Mouse (Mus musculus): ENCODE results near the gene Rgs14. TPM values are rescaled to one million over a fixed set of nuclear protein-coding genes. Genes with fewer than 3 reads are reported as not detected.

The Rgs14 gene
- polyA plus RNA-seq, 1 experiment from 2014 or later: 0.31 TPM

GRCm38 (mm10) chr13:55368401-55368800 is 1.1 kb upstream of the Rgs14 start:
- no peaks in the 10 kb centered on the region for H3K36me3 ChIP-seq (ENCODE audit: control insufficient read depth, insufficient read depth, low read length)
- no peak overlapping the region for H3K4me3 ChIP-seq (ENCODE audit: low read depth, low read length)
- peaks cover 23% of the 10 kb centered on the region for H3K27me3 ChIP-seq (ENCODE audit: control insufficient read depth, insufficient read depth, low read length)
- H3K4me1 ChIP-seq (ENCODE audit: control insufficient read depth, insufficient read depth, low read length): no peaks in the 10 kb centered on the region
- no peak overlapping the region for H3K9ac ChIP-seq (ENCODE audit: low read depth, low read length)
- no peak for ATAC-seq (replicated peaks; ENCODE audit: insufficient number of reproducible peaks, low FRiP score, low TSS enrichment)
- 76% methylated on average over 7 of the region's 7 CpGs for WGBS (ENCODE audit: insufficient replicate concordance)
- H3K4me2 ChIP-seq: no peak overlapping the region
- H3K27ac ChIP-seq (ENCODE audit: low read depth, low read length): no peak overlapping the region
- no peaks in the 10 kb centered on the region for H3K9me3 ChIP-seq (replicated peaks; ENCODE audit: control insufficient read depth, low read length)

- 52% methylated on average over 3 of the region's 3 CpGs for WGBS (ENCODE audit: insufficient replicate concordance)
- Histone ChIP-seq H3K9me3 (replicated peaks; ENCODE audit: control insufficient read depth, low read length) (no peaks in the 10 kb centered on the region), H3K9ac (ENCODE audit: low read depth, low read length) (no peak overlapping the region), H3K4me2 (no peak overlapping the region), H3K27me3 (ENCODE audit: control insufficient read depth, insufficient read depth, low read length) (peaks cover 38% of the 10 kb centered on the region), H3K36me3 (ENCODE audit: control insufficient read depth, insufficient read depth, low read length) (no peaks in the 10 kb centered on the region), H3K4me1 (ENCODE audit: control insufficient read depth, insufficient read depth, low read length) (no peaks in the 10 kb centered on the region), H3K27ac (ENCODE audit: low read depth, low read length) (no peak overlapping the region), H3K4me3 (ENCODE audit: low read depth, low read length) (no peak overlapping the region)
- ATAC-seq (replicated peaks; ENCODE audit: insufficient number of reproducible peaks, low FRiP score, low TSS enrichment): no peak
Measured at GRCm38 (mm10) chr13:55370234-55370633, 702 bp downstream of the Rgs14 start.

DNA sequence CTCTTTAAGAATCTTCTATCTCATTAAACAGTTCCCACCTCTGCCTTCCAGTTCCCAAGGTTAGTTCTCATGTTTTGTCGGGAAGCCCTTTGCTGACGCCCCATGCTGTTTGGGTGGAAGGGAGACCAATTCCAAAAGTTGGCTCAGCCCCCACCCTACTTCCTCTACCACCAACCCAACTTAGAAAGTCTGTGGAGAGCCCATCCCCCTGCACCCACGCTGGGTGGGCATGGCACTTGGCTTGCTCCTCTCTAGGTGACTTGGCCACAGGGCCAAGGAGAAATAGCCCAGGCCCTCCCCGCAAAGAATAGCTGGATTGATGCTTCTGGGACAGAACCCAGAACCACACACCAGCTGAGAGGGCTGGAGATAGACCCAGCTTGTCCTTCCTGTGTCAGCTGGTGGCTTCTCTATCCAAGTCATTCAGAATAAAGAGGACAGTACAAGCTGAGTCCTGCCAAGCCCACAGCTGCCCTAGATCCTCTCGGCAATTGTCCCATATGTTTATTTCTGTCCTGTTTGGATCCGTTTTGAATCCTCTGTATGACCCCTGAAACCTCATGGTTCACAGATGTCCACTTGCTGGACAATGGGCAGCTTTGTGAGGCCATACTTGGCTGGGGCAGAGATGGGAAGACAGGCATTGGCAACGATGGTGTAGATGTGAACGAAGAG is 1.6 kb downstream of the Rgs14 start:
- no peak overlapping the region for H3K27ac ChIP-seq (ENCODE audit: low read depth, low read length)
- no peaks in the 10 kb centered on the region for H3K9me3 ChIP-seq (replicated peaks; ENCODE audit: control insufficient read depth, low read length)
- H3K9ac ChIP-seq (ENCODE audit: low read depth, low read length): no peak overlapping the region
- H3K4me2 ChIP-seq: no peak overlapping the region
- 65% methylated on average over 8 of the region's 8 CpGs for WGBS (ENCODE audit: insufficient replicate concordance)
- no peak overlapping the region for H3K4me3 ChIP-seq (ENCODE audit: low read depth, low read length)
- peaks cover 45% of the 10 kb centered on the region for H3K27me3 ChIP-seq (ENCODE audit: control insufficient read depth, insufficient read depth, low read length)
- no peaks in the 10 kb centered on the region for H3K36me3 ChIP-seq (ENCODE audit: control insufficient read depth, insufficient read depth, low read length)
- no peaks in the 10 kb centered on the region for H3K4me1 ChIP-seq (ENCODE audit: control insufficient read depth, insufficient read depth, low read length)
- ATAC-seq (replicated peaks; ENCODE audit: insufficient number of reproducible peaks, low FRiP score, low TSS enrichment): no peak

DNA sequence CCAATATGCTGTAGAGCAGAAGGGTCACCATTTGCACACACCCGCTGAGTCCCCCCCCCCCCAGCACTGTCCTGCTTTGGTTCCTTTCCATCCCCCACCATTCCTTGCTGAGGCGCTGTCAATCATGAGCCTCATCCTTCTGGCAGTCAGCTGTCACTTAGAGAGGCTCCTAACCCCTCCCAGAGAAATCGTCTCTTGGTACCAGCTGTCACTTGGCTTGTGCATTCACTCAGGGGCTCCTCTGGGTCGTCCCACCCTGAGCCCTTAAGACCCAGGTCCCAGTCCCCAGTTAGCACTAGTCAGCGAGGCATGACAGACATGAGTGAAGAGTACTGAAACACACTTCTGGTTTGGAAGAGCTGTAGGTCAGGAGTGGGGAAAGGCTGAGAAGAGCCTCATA is 2.2 kb downstream of the Rgs14 start:
- peaks cover 45% of the 10 kb centered on the region for H3K27me3 ChIP-seq (ENCODE audit: control insufficient read depth, insufficient read depth, low read length)
- 43% methylated on average over 5 of the region's 5 CpGs for WGBS (ENCODE audit: insufficient replicate concordance)

DNA sequence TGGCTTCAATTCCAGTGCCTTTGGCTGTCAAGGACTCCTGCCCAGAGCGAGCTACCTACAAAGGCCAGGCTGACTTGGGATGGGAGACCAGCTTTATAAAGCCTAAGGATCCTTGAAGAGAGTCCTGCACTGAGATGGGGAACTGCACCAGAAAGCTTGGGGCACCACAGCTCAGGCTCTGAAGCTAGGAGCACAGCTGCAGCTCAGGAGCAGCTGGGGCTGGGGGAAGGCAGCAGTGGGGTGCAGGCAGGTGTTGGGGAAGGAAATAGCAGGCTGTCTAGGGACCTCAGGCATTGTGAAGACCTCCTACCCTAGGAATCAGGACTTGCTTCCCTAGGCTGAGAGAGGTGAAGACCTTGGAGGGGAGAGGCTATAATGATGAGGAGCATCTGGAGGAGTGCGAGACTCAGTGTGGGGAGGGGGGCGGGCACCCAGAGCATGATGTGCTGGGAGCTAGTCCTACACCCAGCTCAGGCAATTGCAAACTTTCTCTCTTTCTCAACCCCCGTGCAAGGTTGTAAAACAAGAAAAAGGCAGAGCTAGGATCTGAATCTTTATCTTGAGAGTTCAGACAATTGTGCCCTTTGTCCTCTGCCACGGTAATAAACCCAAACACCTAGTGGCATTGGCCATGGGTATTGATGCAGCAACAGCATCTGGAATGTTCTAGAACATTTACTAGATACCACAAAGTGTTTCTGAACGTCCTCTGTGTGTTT is 4.8 kb downstream of the Rgs14 start:
- H3K4me3 ChIP-seq (ENCODE audit: low read depth, low read length): no peak overlapping the region
- no peaks in the 10 kb centered on the region for H3K9me3 ChIP-seq (replicated peaks; ENCODE audit: control insufficient read depth, low read length)
- H3K9ac ChIP-seq (ENCODE audit: low read depth, low read length): no peak overlapping the region
- H3K27me3 ChIP-seq (ENCODE audit: control insufficient read depth, insufficient read depth, low read length): peaks cover 68% of the 10 kb centered on the region
- H3K36me3 ChIP-seq (ENCODE audit: control insufficient read depth, insufficient read depth, low read length): no peaks in the 10 kb centered on the region
- no peak overlapping the region for H3K27ac ChIP-seq (ENCODE audit: low read depth, low read length)
- H3K4me2 ChIP-seq: no peak overlapping the region
- WGBS (ENCODE audit: insufficient replicate concordance): 59% methylated on average over 6 of the region's 6 CpGs
- ATAC-seq (replicated peaks; ENCODE audit: insufficient number of reproducible peaks, low FRiP score, low TSS enrichment): no peak
- no peaks in the 10 kb centered on the region for H3K4me1 ChIP-seq (ENCODE audit: control insufficient read depth, insufficient read depth, low read length)

More for the DNA sequence above, 2.2 kb downstream of the Rgs14 start:
- Histone ChIP-seq H3K27ac (ENCODE audit: low read depth, low read length) (no peak overlapping the region), H3K4me3 (ENCODE audit: low read depth, low read length) (no peak overlapping the region), H3K4me2 (no peak overlapping the region), H3K9ac (ENCODE audit: low read depth, low read length) (no peak overlapping the region), H3K9me3 (replicated peaks; ENCODE audit: control insufficient read depth, low read length) (no peaks in the 10 kb centered on the region), H3K36me3 (ENCODE audit: control insufficient read depth, insufficient read depth, low read length) (no peaks in the 10 kb centered on the region), H3K4me1 (ENCODE audit: control insufficient read depth, insufficient read depth, low read length) (no peaks in the 10 kb centered on the region)
- no peak for ATAC-seq (replicated peaks; ENCODE audit: insufficient number of reproducible peaks, low FRiP score, low TSS enrichment)

DNA sequence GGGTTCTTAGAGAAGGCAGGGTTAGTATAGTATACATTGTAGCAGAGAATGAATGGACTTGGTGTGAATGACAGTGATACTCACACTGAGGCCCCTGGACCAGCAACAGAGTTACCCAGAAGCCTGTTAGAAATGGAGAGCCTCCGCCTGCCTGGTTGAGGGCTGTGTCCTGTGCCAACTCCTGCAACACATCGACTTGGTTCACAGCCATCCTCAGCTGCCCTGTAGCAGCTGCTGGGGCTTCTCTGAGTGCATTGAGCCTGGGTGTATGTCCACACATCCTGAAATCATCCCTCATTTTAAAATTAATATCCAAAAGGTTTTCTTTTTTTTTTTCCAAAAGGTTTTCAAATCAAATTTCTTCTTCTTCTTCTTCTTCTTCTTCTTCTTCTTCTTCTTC is 6.3 kb downstream of the Rgs14 start:
- no peaks in the 10 kb centered on the region for H3K4me1 ChIP-seq (ENCODE audit: control insufficient read depth, insufficient read depth, low read length)
- peaks cover 82% of the 10 kb centered on the region for H3K27me3 ChIP-seq (ENCODE audit: control insufficient read depth, insufficient read depth, low read length)
- H3K4me3 ChIP-seq (ENCODE audit: low read depth, low read length): no peak overlapping the region
- no peak for ATAC-seq (replicated peaks; ENCODE audit: insufficient number of reproducible peaks, low FRiP score, low TSS enrichment)
- WGBS (ENCODE audit: insufficient replicate concordance): 65% methylated on average over 2 of the region's 2 CpGs
- H3K27ac ChIP-seq (ENCODE audit: low read depth, low read length): no peak overlapping the region
- H3K9ac ChIP-seq (ENCODE audit: low read depth, low read length): no peak overlapping the region
- H3K4me2 ChIP-seq: no peak overlapping the region
- H3K9me3 ChIP-seq (replicated peaks; ENCODE audit: control insufficient read depth, low read length): no peaks in the 10 kb centered on the region
- H3K36me3 ChIP-seq (ENCODE audit: control insufficient read depth, insufficient read depth, low read length): no peaks in the 10 kb centered on the region

DNA sequence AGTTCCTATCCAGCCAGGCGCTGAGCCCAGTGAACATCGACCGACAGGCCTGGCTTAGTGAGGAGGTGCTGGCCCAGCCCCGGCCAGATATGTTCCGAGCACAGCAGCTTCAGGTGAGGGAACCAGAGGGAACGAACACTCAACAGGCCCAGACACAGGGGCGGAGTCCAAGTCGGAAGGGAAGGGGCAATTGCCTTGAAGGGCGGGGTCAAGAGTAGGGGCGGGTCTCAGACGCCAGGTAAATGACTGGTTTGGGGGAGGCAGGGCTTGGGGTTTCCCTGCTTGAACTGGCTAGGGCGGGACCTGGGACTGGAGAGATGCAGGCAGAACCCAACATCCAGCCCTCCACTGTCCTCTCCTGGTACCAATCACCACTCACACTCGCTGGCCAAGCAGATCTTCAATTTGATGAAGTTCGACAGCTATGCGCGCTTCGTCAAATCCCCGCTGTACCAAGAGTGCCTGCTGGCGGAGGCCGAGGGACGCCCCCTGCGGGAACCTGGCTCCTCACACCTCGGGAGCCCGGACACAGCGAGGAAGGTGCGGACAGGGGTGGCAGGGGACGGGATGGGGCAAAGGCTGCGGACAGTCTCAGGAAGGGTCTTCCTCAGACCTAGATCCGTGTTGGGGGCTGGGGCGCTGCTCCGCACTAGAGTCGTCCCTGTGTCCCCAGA is 9.5 kb downstream of the Rgs14 start:
- Histone ChIP-seq H3K27ac (ENCODE audit: low read depth, low read length) (no peak overlapping the region), H3K4me3 (ENCODE audit: low read depth, low read length) (no peak overlapping the region), H3K4me2 (peak overlapping the region; percentile 38; the same call in 1 of the 2 replicates), H3K4me1 (ENCODE audit: control insufficient read depth, insufficient read depth, low read length) (no peaks in the 10 kb centered on the region), H3K9ac (ENCODE audit: low read depth, low read length) (no peak overlapping the region), H3K36me3 (ENCODE audit: control insufficient read depth, insufficient read depth, low read length) (no peaks in the 10 kb centered on the region), H3K9me3 (replicated peaks; ENCODE audit: control insufficient read depth, low read length) (no peaks in the 10 kb centered on the region), H3K27me3 (ENCODE audit: control insufficient read depth, insufficient read depth, low read length) (peaks cover 75% of the 10 kb centered on the region)
- 3% methylated on average over 32 of the region's 32 CpGs for WGBS (ENCODE audit: insufficient replicate concordance)
- ATAC-seq (replicated peaks; ENCODE audit: insufficient number of reproducible peaks, low FRiP score, low TSS enrichment): 0 out of 2 replicates have a peak, but pooled peaks have one; percentile 18

DNA sequence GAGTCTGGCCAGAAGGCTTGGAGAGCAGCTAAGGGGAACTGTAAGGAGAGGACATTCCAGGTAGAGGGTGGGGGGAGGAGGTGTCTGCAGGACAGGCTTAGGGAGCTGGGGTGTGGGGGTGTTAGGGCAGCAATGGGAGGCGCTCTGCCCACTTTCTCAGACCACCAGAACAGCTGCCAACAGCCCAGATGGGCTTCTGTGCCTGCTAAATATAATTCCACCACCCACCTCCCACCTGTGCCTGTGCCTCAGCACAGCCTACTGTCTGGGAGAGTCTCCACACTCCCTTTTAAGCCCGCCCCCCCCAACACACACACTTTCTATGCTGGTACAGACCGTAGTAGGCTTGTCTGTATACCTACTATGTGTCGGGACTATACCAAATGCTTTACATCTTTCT is 12.3 kb downstream of the Rgs14 start:
- H3K4me2 ChIP-seq: no peak overlapping the region
- no peak overlapping the region for H3K27ac ChIP-seq (ENCODE audit: low read depth, low read length)
- WGBS (ENCODE audit: insufficient replicate concordance): 66% methylated on average over 4 of the region's 4 CpGs
- no peaks in the 10 kb centered on the region for H3K9me3 ChIP-seq (replicated peaks; ENCODE audit: control insufficient read depth, low read length)
- no peak overlapping the region for H3K4me3 ChIP-seq (ENCODE audit: low read depth, low read length)
- no peaks in the 10 kb centered on the region for H3K36me3 ChIP-seq (ENCODE audit: control insufficient read depth, insufficient read depth, low read length)
- ATAC-seq (replicated peaks; ENCODE audit: insufficient number of reproducible peaks, low FRiP score, low TSS enrichment): no peak
- peaks cover 58% of the 10 kb centered on the region for H3K27me3 ChIP-seq (ENCODE audit: control insufficient read depth, insufficient read depth, low read length)
- H3K4me1 ChIP-seq (ENCODE audit: control insufficient read depth, insufficient read depth, low read length): no peaks in the 10 kb centered on the region
- H3K9ac ChIP-seq (ENCODE audit: low read depth, low read length): no peak overlapping the region
